Mouse (Mus musculus) intestine, embryonic 16.5 days (tissue): ENCODE measurements around the gene Brd4. TPM values are rescaled to one million over a fixed set of nuclear protein-coding genes. Genes with fewer than 3 reads are reported as not detected.

Source experiments
- ATAC-seq: fragments of 200-750 bp; cut with Nextera tagmentation; 2 replicates; pipeline ENCODE4 v1.8.0; 2017; ENCODE audit warnings: moderate TSS enrichment, moderate library complexity
- H3K27ac ChIP-seq: fragments of 300-500 bp; sonication (generic); 2 replicates; pipeline ENCODE4 v1.5.1; 2014; ENCODE audit warnings: mild to moderate bottlenecking, low read length
- H3K27me3 ChIP-seq: fragments of 300-500 bp; sonication (generic); replicated peaks from 2 replicates; pipeline ENCODE4 v1.6.1; 2014; ENCODE audit warnings: low read length, control low read depth, mixed read lengths; ENCODE audit not compliant: control insufficient read depth, insufficient read depth
- H3K36me3 ChIP-seq: fragments of 300-500 bp; sonication (generic); 2 replicates; pipeline ENCODE4 v1.6.1; 2014; ENCODE audit warnings: low read length, control low read depth; ENCODE audit not compliant: control insufficient read depth, insufficient read depth
- H3K4me1 ChIP-seq: fragments of 300-500 bp; sonication (generic); 2 replicates; pipeline ENCODE4 v1.6.1; 2014; ENCODE audit warnings: low read length, control low read depth, mixed read lengths; ENCODE audit not compliant: control insufficient read depth, insufficient read depth
- H3K4me2 ChIP-seq: fragments of 300-500 bp; sonication (generic); 2 replicates; pipeline ENCODE4 v1.6.1; 2014; ENCODE audit warnings: low read depth, low read length, control low read depth
- H3K4me3 ChIP-seq: fragments of 300-500 bp; sonication (generic); 2 replicates; pipeline ENCODE4 v1.5.1; 2014; ENCODE audit warnings: mild to moderate bottlenecking, low read length
- H3K9ac ChIP-seq: fragments of 300-500 bp; sonication (generic); 2 replicates; pipeline ENCODE4 v1.6.1; 2014; ENCODE audit warnings: low read depth, low read length
- H3K9me3 ChIP-seq: fragments of 300-500 bp; sonication (generic); 2 replicates; pipeline ENCODE4 v1.6.1; 2016; ENCODE audit warnings: low read length, control low read depth; ENCODE audit not compliant: control insufficient read depth
- WGBS: fragments of 180-500 bp; shearing (Covaris S2); extraction: QIAGEN DNeasy Blood & Tissue Kit; methylation state at CpG from one replicate; pipeline ENCODE4 v1.1.7; 2014; 5-methylcytosine and 5-hydroxymethylcytosine counted together
- polyA plus RNA-seq: library from polyadenylated mRNA; unstranded; fragments of >200 nt; fragmentation: Nextera tagmentation; extraction: Ambion mirVana; gene quantifications from 2 replicates; pipeline ENCODE4 v1.2.1, GENCODE M21; 2015

Gene Brd4
- 35.1 and 56.8 TPM in 2 replicates for polyA plus RNA-seq

- Histone ChIP-seq H3K27me3 (no peaks in the 10 kb centered on the region), H3K4me3 (peak within 1 kb of the TSS; percentile 95), H3K4me2 (peak within 1 kb of the TSS; percentile 66), H3K27ac (peak within 1 kb of the TSS; percentile 99), H3K9me3 (no peaks in the 10 kb centered on the region), H3K4me1 (peaks cover 17% of the 10 kb centered on the region), H3K9ac (peak within 1 kb of the TSS; percentile 98), H3K36me3 (no peaks in the 10 kb centered on the region)
- peak; percentile 94 for ATAC-seq
- under 1% methylated on average over 85 of the region's 100 CpGs for WGBS
Observed at GRCm38 (mm10) chr17:32284262-32285137, at the start of gene Brd4. TSS of gene Brd4 (minus strand) at chr17:32284722.

GRCm38 (mm10) chr17:32333675-32334303 lies 49.3 kb upstream of the Brd4 start:
- Histone ChIP-seq H3K9me3 (no peaks in the 10 kb centered on the region), H3K27ac (no peak overlapping the region), H3K4me3 (no peak overlapping the region), H3K27me3 (no peaks in the 10 kb centered on the region), H3K36me3 (peaks cover 26% of the 10 kb centered on the region), H3K4me2 (no peak overlapping the region), H3K4me1 (no peaks in the 10 kb centered on the region), H3K9ac (no peak overlapping the region)
- peak; percentile 42 for ATAC-seq
- WGBS, result 78% methylated on average over 31 of the region's 31 CpGs

GRCm38 (mm10) chr17:32327501-32327900 lies 43.0 kb upstream of the Brd4 start:
- no peak for ATAC-seq
- Histone ChIP-seq H3K9me3 (no peaks in the 10 kb centered on the region), H3K27me3 (no peaks in the 10 kb centered on the region), H3K4me1 (no peaks in the 10 kb centered on the region; the same call in none of the 2 replicates), H3K36me3 (peaks cover 8% of the 10 kb centered on the region; the same call in 1 of the 2 replicates), H3K4me3 (no peak overlapping the region), H3K4me2 (no peak overlapping the region), H3K9ac (no peak overlapping the region), H3K27ac (no peak overlapping the region)

- peaks cover 16% of the 10 kb centered on the region for H3K4me1 ChIP-seq
- H3K27ac ChIP-seq, result no peak overlapping the region
- no peak overlapping the region for H3K4me2 ChIP-seq
- H3K36me3 ChIP-seq, result peaks cover 4% of the 10 kb centered on the region; the same call in 1 of the 2 replicates
- H3K27me3 ChIP-seq, result no peaks in the 10 kb centered on the region
- H3K4me3 ChIP-seq, result no peak overlapping the region
- no peak overlapping the region for H3K9ac ChIP-seq
- ATAC-seq, result no peak
- no peaks in the 10 kb centered on the region for H3K9me3 ChIP-seq
- WGBS, result 79% methylated on average over 1 of the region's 1 CpGs
Observed at GRCm38 (mm10) chr17:32322809-32323208, 38.3 kb upstream of the Brd4 start.

- peak overlapping the region; percentile 83 for H3K4me2 ChIP-seq
Observed at GRCm38 (mm10) chr17:32321836-32322235, 37.3 kb upstream of the Brd4 start.

GRCm38 (mm10) chr17:32321390-32321734 lies 36.8 kb upstream of the Brd4 start:
- peaks cover 5% of the 10 kb centered on the region; the same call in 1 of the 2 replicates for H3K36me3 ChIP-seq
- ATAC-seq, result peak; percentile 78
- 0% methylated on average over 23 of the region's 23 CpGs for WGBS

More at GRCm38 (mm10) chr17:32321836-32322235, 37.3 kb upstream of the Brd4 start:
- H3K27me3 ChIP-seq, result no peaks in the 10 kb centered on the region
- peaks cover 16% of the 10 kb centered on the region for H3K4me1 ChIP-seq
- no peaks in the 10 kb centered on the region for H3K9me3 ChIP-seq
- peak overlapping the region; percentile 86 for H3K9ac ChIP-seq
- H3K4me3 ChIP-seq, result peak overlapping the region; percentile 78
- WGBS, result 14% methylated on average over 6 of the region's 6 CpGs
- peaks cover under 1% of the 10 kb centered on the region; the same call in 1 of the 2 replicates for H3K36me3 ChIP-seq
- peak; percentile 0; the same call in 1 of the 2 replicates for ATAC-seq
- peak overlapping the region; percentile 92 for H3K27ac ChIP-seq

GRCm38 (mm10) chr17:32320597-32321389 lies 36.3 kb upstream of the Brd4 start, which contains the start of gene Akap8:
TSS of gene Akap8 (minus strand) at chr17:32321238.
- H3K4me3 ChIP-seq, result peak within 1 kb of the TSS; percentile 78
- peak within 1 kb of the TSS; percentile 85 for H3K4me2 ChIP-seq
- H3K27ac ChIP-seq, result peak within 1 kb of the TSS; percentile 95
- no peaks in the 10 kb centered on the region for H3K9me3 ChIP-seq
- H3K4me1 ChIP-seq, result peaks cover 16% of the 10 kb centered on the region
- ATAC-seq, result peak; percentile 98
- peaks cover 11% of the 10 kb centered on the region for H3K36me3 ChIP-seq
- peak within 1 kb of the TSS; percentile 86 for H3K9ac ChIP-seq
- WGBS, result under 1% methylated on average over 82 of the region's 83 CpGs
- no peaks in the 10 kb centered on the region for H3K27me3 ChIP-seq

More at GRCm38 (mm10) chr17:32321390-32321734, 36.8 kb upstream of the Brd4 start:
- Histone ChIP-seq H3K4me3 (peak overlapping the region; percentile 78), H3K4me2 (peak overlapping the region; percentile 83), H3K27ac (peak overlapping the region; percentile 92), H3K27me3 (no peaks in the 10 kb centered on the region), H3K9ac (peak overlapping the region; percentile 86), H3K9me3 (no peaks in the 10 kb centered on the region), H3K4me1 (peaks cover 16% of the 10 kb centered on the region)

GRCm38 (mm10) chr17:32319950-32320349 lies 35.4 kb upstream of the Brd4 start:
- Histone ChIP-seq H3K27ac (peak overlapping the region; percentile 95; the same call in 1 of the 2 replicates), H3K36me3 (peaks cover 15% of the 10 kb centered on the region), H3K9me3 (no peaks in the 10 kb centered on the region), H3K27me3 (no peaks in the 10 kb centered on the region), H3K4me3 (peak overlapping the region; percentile 78), H3K4me1 (peaks cover 16% of the 10 kb centered on the region), H3K4me2 (peak overlapping the region; percentile 85), H3K9ac (peak overlapping the region; percentile 86)
- no peak for ATAC-seq
- under 1% methylated on average over 7 of the region's 7 CpGs for WGBS
